Mouse (Mus musculus): ENCODE data around the gene Gpr152. TPM values are rescaled to one million over a fixed set of nuclear protein-coding genes. Genes with fewer than 3 reads are reported as not detected.

Gene Gpr152
- polyA plus RNA-seq, 1 experiment from 2014 or later: 0.03 TPM

GRCm38 (mm10) chr19:4095802-4096201 is 43.8 kb upstream of the Gpr152 start:
- H3K9ac ChIP-seq (ENCODE audit: low read depth, low read length): no peak overlapping the region
- peaks cover 20% of the 10 kb centered on the region; the same call in 1 of the 2 replicates for H3K4me1 ChIP-seq (replicated peaks; ENCODE audit: insufficient read depth, low read length)
- ATAC-seq (replicated peaks; ENCODE audit: low FRiP score, low read depth) (no peak), DNase-seq (ENCODE audit: low spot score) (no peak)
- no peak overlapping the region for H3K27ac ChIP-seq
- no peaks in the 10 kb centered on the region for H3K36me3 ChIP-seq (ENCODE audit: insufficient read depth, low read length)
- 79% methylated on average over 3 of the region's 3 CpGs for WGBS
- no peak overlapping the region for H3K4me2 ChIP-seq (ENCODE audit: low read length)
- H3K9me3 ChIP-seq (replicated peaks; ENCODE audit: low read length): no peaks in the 10 kb centered on the region
- H3K27me3 ChIP-seq (ENCODE audit: insufficient read depth, low read length): no peaks in the 10 kb centered on the region
- no peak overlapping the region for H3K4me3 ChIP-seq (replicated peaks; ENCODE audit: low read depth, low read length)
- no peak for TF ChIP-seq CTCF (IDR thresholded peaks at IDR 0.05; ENCODE audit: low read depth)

- ATAC-seq (replicated peaks; ENCODE audit: low FRiP score, low read depth): peak; percentile 92
- peak within 1 kb of the TSS; percentile 91 for H3K27ac ChIP-seq
- H3K9ac ChIP-seq (ENCODE audit: low read depth, low read length): peak within 1 kb of the TSS; percentile 66
- peaks cover 26% of the 10 kb centered on the region; the same call in 1 of the 2 replicates for H3K4me1 ChIP-seq (replicated peaks; ENCODE audit: insufficient read depth, low read length)
- TF ChIP-seq CTCF (IDR thresholded peaks at IDR 0.05; ENCODE audit: low read depth): no peak
- peak within 1 kb of the TSS; percentile 52 for H3K4me3 ChIP-seq (replicated peaks; ENCODE audit: low read depth, low read length)
- no peaks in the 10 kb centered on the region for H3K27me3 ChIP-seq (ENCODE audit: insufficient read depth, low read length)
- DNase-seq (ENCODE audit: low spot score): peak; percentile 97
- H3K9me3 ChIP-seq (replicated peaks; ENCODE audit: low read length): no peaks in the 10 kb centered on the region
- H3K36me3 ChIP-seq (ENCODE audit: insufficient read depth, low read length): no peaks in the 10 kb centered on the region
- WGBS: under 1% methylated on average over 61 of the region's 65 CpGs
- H3K4me2 ChIP-seq (ENCODE audit: low read length): peak within 1 kb of the TSS; percentile 73
Measured at GRCm38 (mm10) chr19:4096642-4097440, 42.7 kb upstream of the Gpr152 start, which contains the start of gene Cdk2ap2. Gene Cdk2ap2 (plus strand): TSS chr19:4097182.

- ATAC-seq (replicated peaks; ENCODE audit: low FRiP score, low read depth) (peak; percentile 33), DNase-seq (ENCODE audit: low spot score) (peak; percentile 82)
- 2% methylated on average over 21 of the region's 21 CpGs for WGBS
- Histone ChIP-seq H3K9me3 (replicated peaks; ENCODE audit: low read length) (no peaks in the 10 kb centered on the region), H3K27me3 (ENCODE audit: insufficient read depth, low read length) (no peaks in the 10 kb centered on the region), H3K27ac (peak overlapping the region; percentile 75; the same call in 1 of the 2 replicates), H3K36me3 (ENCODE audit: insufficient read depth, low read length) (no peaks in the 10 kb centered on the region), H3K4me2 (ENCODE audit: low read length) (peak overlapping the region; percentile 73), H3K4me1 (replicated peaks; ENCODE audit: insufficient read depth, low read length) (peaks cover 26% of the 10 kb centered on the region; the same call in 1 of the 2 replicates), H3K9ac (ENCODE audit: low read depth, low read length) (peak overlapping the region; percentile 56), H3K4me3 (replicated peaks; ENCODE audit: low read depth, low read length) (peak overlapping the region; percentile 52)
- no peak for TF ChIP-seq CTCF (IDR thresholded peaks at IDR 0.05; ENCODE audit: low read depth)
Measured at GRCm38 (mm10) chr19:4097441-4097825, 42.2 kb upstream of the Gpr152 start.

GRCm38 (mm10) chr19:4098426-4098825 is 41.2 kb upstream of the Gpr152 start:
- H3K4me1 ChIP-seq (replicated peaks; ENCODE audit: insufficient read depth, low read length): peaks cover 26% of the 10 kb centered on the region; the same call in 1 of the 2 replicates
- no peak overlapping the region for H3K27ac ChIP-seq
- H3K4me2 ChIP-seq (ENCODE audit: low read length): no peak overlapping the region; the same call in 1 of the 2 replicates
- no peak for TF ChIP-seq CTCF (IDR thresholded peaks at IDR 0.05; ENCODE audit: low read depth)
- H3K4me3 ChIP-seq (replicated peaks; ENCODE audit: low read depth, low read length): no peak overlapping the region
- ATAC-seq (replicated peaks; ENCODE audit: low FRiP score, low read depth): no peak
- 77% methylated on average over 13 of the region's 13 CpGs for WGBS
- DNase-seq (ENCODE audit: low spot score): no peak
- no peaks in the 10 kb centered on the region for H3K36me3 ChIP-seq (ENCODE audit: insufficient read depth, low read length)
- no peak overlapping the region for H3K9ac ChIP-seq (ENCODE audit: low read depth, low read length)
- no peaks in the 10 kb centered on the region for H3K27me3 ChIP-seq (ENCODE audit: insufficient read depth, low read length)
- no peaks in the 10 kb centered on the region for H3K9me3 ChIP-seq (replicated peaks; ENCODE audit: low read length)

- TF ChIP-seq CTCF (IDR thresholded peaks at IDR 0.05; ENCODE audit: low read depth): peak; percentile 95
- ATAC-seq (replicated peaks; ENCODE audit: low FRiP score, low read depth): 0 out of 2 replicates have a peak, but pooled peaks have one; percentile 0
- Histone ChIP-seq H3K36me3 (ENCODE audit: insufficient read depth, low read length) (no peaks in the 10 kb centered on the region), H3K4me2 (ENCODE audit: low read length) (peak overlapping the region; percentile 79), H3K4me3 (replicated peaks; ENCODE audit: low read depth, low read length) (no peak overlapping the region), H3K9me3 (replicated peaks; ENCODE audit: low read length) (no peaks in the 10 kb centered on the region), H3K27me3 (ENCODE audit: insufficient read depth, low read length) (no peaks in the 10 kb centered on the region), H3K4me1 (replicated peaks; ENCODE audit: insufficient read depth, low read length) (peaks cover 26% of the 10 kb centered on the region; the same call in 1 of the 2 replicates), H3K9ac (ENCODE audit: low read depth, low read length) (peak overlapping the region; percentile 59; the same call in 1 of the 2 replicates), H3K27ac (peak overlapping the region; percentile 31; the same call in 1 of the 2 replicates)
- 8% methylated on average over 9 of the region's 9 CpGs for WGBS
- peak; percentile 95 for DNase-seq (ENCODE audit: low spot score)
Measured at GRCm38 (mm10) chr19:4099056-4099455, 40.5 kb upstream of the Gpr152 start.

GRCm38 (mm10) chr19:4099837-4100717 is 39.5 kb upstream of the Gpr152 start, which contains the start of gene Pitpnm1:
Gene Pitpnm1 (plus strand): TSS chr19:4099998.
- ATAC-seq (replicated peaks; ENCODE audit: low FRiP score, low read depth): no peak
- TF ChIP-seq CTCF (IDR thresholded peaks at IDR 0.05; ENCODE audit: low read depth): no peak
- peak within 1 kb of the TSS; percentile 31; the same call in 1 of the 2 replicates for H3K27ac ChIP-seq

More at GRCm38 (mm10) chr19:4099837-4100717, 39.5 kb upstream of the Gpr152 start, which contains the start of gene Pitpnm1:
- WGBS: 1% methylated on average over 52 of the region's 53 CpGs
- 0 out of 2 replicates have a peak, but pooled peaks cover under 1% of the 10 kb centered on the region for H3K36me3 ChIP-seq (ENCODE audit: insufficient read depth, low read length)
- H3K9me3 ChIP-seq (replicated peaks; ENCODE audit: low read length): no peaks in the 10 kb centered on the region
- peak; percentile 60 for DNase-seq (ENCODE audit: low spot score)
- peak within 1 kb of the TSS; percentile 79 for H3K4me2 ChIP-seq (ENCODE audit: low read length)
- H3K9ac ChIP-seq (ENCODE audit: low read depth, low read length): peak within 1 kb of the TSS; percentile 59
- peak within 1 kb of the TSS; percentile 40 for H3K4me3 ChIP-seq (replicated peaks; ENCODE audit: low read depth, low read length)
- H3K27me3 ChIP-seq (ENCODE audit: insufficient read depth, low read length): no peaks in the 10 kb centered on the region
- peaks cover 26% of the 10 kb centered on the region; the same call in 1 of the 2 replicates for H3K4me1 ChIP-seq (replicated peaks; ENCODE audit: insufficient read depth, low read length)
